Mouse (Mus musculus): ENCODE data around the gene Banp. TPM values are rescaled to one million over a fixed set of nuclear protein-coding genes. Genes with fewer than 3 reads are reported as not detected.

Banp gene
- polyA plus RNA-seq, 1 experiment from 2014 or later: 49.1 TPM

GRCm38 (mm10) chr8:121999211-121999610 lies 49.7 kb downstream of the Banp start:
- Histone ChIP-seq H3K27me3 (no peaks in the 10 kb centered on the region), H3K9ac (no peak overlapping the region), H3K4me3 (replicated peaks) (no peak overlapping the region), H3K9me3 (no peaks in the 10 kb centered on the region), H3K4me2 (no peak overlapping the region), H3K4me1 (peaks cover 7% of the 10 kb centered on the region; the same call in 1 of the 2 replicates), H3K36me3 (replicated peaks) (peaks cover 92% of the 10 kb centered on the region), H3K27ac (no peak overlapping the region)
- ATAC-seq (ENCODE audit: low FRiP score): no peak
- WGBS: 93% methylated on average over 5 of the region's 5 CpGs

GRCm38 (mm10) chr8:122001339-122002115 lies 52.0 kb downstream of the Banp start:
- H3K27me3 ChIP-seq: no peaks in the 10 kb centered on the region
- peaks cover 87% of the 10 kb centered on the region for H3K36me3 ChIP-seq (replicated peaks)
- H3K4me2 ChIP-seq: no peak overlapping the region
- H3K4me3 ChIP-seq (replicated peaks): no peak overlapping the region
- H3K9ac ChIP-seq: no peak overlapping the region
- ATAC-seq (ENCODE audit: low FRiP score): no peak
- H3K9me3 ChIP-seq: no peaks in the 10 kb centered on the region
- peaks cover 8% of the 10 kb centered on the region; the same call in 1 of the 2 replicates for H3K4me1 ChIP-seq
- 95% methylated on average over 15 of the region's 15 CpGs for WGBS
- H3K27ac ChIP-seq: no peak overlapping the region

GRCm38 (mm10) chr8:122003646-122004045 lies 54.1 kb downstream of the Banp start:
- peaks cover 86% of the 10 kb centered on the region for H3K36me3 ChIP-seq (replicated peaks)
- WGBS: 85% methylated on average over 8 of the region's 8 CpGs
- H3K4me2 ChIP-seq: no peak overlapping the region
- no peak overlapping the region for H3K9ac ChIP-seq
- H3K9me3 ChIP-seq: no peaks in the 10 kb centered on the region
- ATAC-seq (ENCODE audit: low FRiP score): no peak
- H3K4me1 ChIP-seq: peaks cover 8% of the 10 kb centered on the region; the same call in 1 of the 2 replicates
- no peak overlapping the region for H3K4me3 ChIP-seq (replicated peaks)
- H3K27me3 ChIP-seq: no peaks in the 10 kb centered on the region
- peak overlapping the region; percentile 59 for H3K27ac ChIP-seq

- Histone ChIP-seq H3K36me3 (replicated peaks) (peaks cover 86% of the 10 kb centered on the region), H3K9me3 (no peaks in the 10 kb centered on the region), H3K4me2 (no peak overlapping the region), H3K4me3 (replicated peaks) (no peak overlapping the region), H3K9ac (no peak overlapping the region), H3K4me1 (peaks cover 8% of the 10 kb centered on the region; the same call in 1 of the 2 replicates), H3K27me3 (no peaks in the 10 kb centered on the region), H3K27ac (peak overlapping the region; percentile 59)
- no peak for ATAC-seq (ENCODE audit: low FRiP score)
- whole genome bisulfite sequencing: 84% methylated on average over 5 of the region's 5 CpGs
Measured at GRCm38 (mm10) chr8:122004131-122004530, 54.6 kb downstream of the Banp start.

- Histone ChIP-seq H3K27ac (no peak overlapping the region), H3K4me3 (replicated peaks) (no peak overlapping the region), H3K27me3 (no peaks in the 10 kb centered on the region), H3K9me3 (no peaks in the 10 kb centered on the region), H3K4me2 (no peak overlapping the region), H3K9ac (no peak overlapping the region), H3K4me1 (peaks cover 8% of the 10 kb centered on the region; the same call in 1 of the 2 replicates), H3K36me3 (replicated peaks) (peaks cover 78% of the 10 kb centered on the region)
- ATAC-seq (ENCODE audit: low FRiP score): no peak
- 85% methylated on average over 25 of the region's 25 CpGs for WGBS
Measured at GRCm38 (mm10) chr8:122005422-122006204, 56.1 kb downstream of the Banp start.

- Histone ChIP-seq H3K4me2 (no peak overlapping the region), H3K27me3 (no peaks in the 10 kb centered on the region), H3K36me3 (replicated peaks) (peaks cover 65% of the 10 kb centered on the region), H3K4me1 (peaks cover 8% of the 10 kb centered on the region; the same call in 1 of the 2 replicates), H3K9ac (no peak overlapping the region), H3K9me3 (no peaks in the 10 kb centered on the region), H3K27ac (0 out of 2 replicates have a peak overlapping the region, but pooled peaks have one; percentile 56), H3K4me3 (replicated peaks) (no peak overlapping the region)
- WGBS: 87% methylated on average over 13 of the region's 13 CpGs
- ATAC-seq (ENCODE audit: low FRiP score): no peak
Measured at GRCm38 (mm10) chr8:122006688-122007484, 57.3 kb downstream of the Banp start.

GRCm38 (mm10) chr8:122008395-122008794 lies 58.8 kb downstream of the Banp start:
- H3K27me3 ChIP-seq: no peaks in the 10 kb centered on the region
- H3K9ac ChIP-seq: no peak overlapping the region
- peaks cover 59% of the 10 kb centered on the region for H3K36me3 ChIP-seq (replicated peaks)
- H3K4me1 ChIP-seq: peaks cover 8% of the 10 kb centered on the region; the same call in 1 of the 2 replicates
- H3K4me3 ChIP-seq (replicated peaks): no peak overlapping the region
- H3K9me3 ChIP-seq: no peaks in the 10 kb centered on the region
- no peak overlapping the region for H3K27ac ChIP-seq
- WGBS: 91% methylated on average over 5 of the region's 5 CpGs
- no peak for ATAC-seq (ENCODE audit: low FRiP score)
- no peak overlapping the region for H3K4me2 ChIP-seq

- Histone ChIP-seq H3K27ac (no peak overlapping the region), H3K4me2 (no peak overlapping the region), H3K36me3 (replicated peaks) (peaks cover 56% of the 10 kb centered on the region), H3K4me1 (peaks cover 3% of the 10 kb centered on the region; the same call in 1 of the 2 replicates), H3K9me3 (no peaks in the 10 kb centered on the region), H3K4me3 (replicated peaks) (no peak overlapping the region), H3K9ac (no peak overlapping the region), H3K27me3 (no peaks in the 10 kb centered on the region)
- WGBS: 91% methylated on average over 5 of the region's 5 CpGs
- no peak for ATAC-seq (ENCODE audit: low FRiP score)
Measured at GRCm38 (mm10) chr8:122010638-122011037, 61.1 kb downstream of the Banp start.

- Histone ChIP-seq H3K9ac (no peak overlapping the region), H3K27me3 (no peaks in the 10 kb centered on the region), H3K27ac (no peak overlapping the region), H3K4me2 (no peak overlapping the region), H3K36me3 (replicated peaks) (peaks cover 59% of the 10 kb centered on the region), H3K9me3 (no peaks in the 10 kb centered on the region), H3K4me1 (peaks cover 3% of the 10 kb centered on the region; the same call in 1 of the 2 replicates), H3K4me3 (replicated peaks) (no peak overlapping the region)
- WGBS: 76% methylated on average over 7 of the region's 7 CpGs
- no peak for ATAC-seq (ENCODE audit: low FRiP score)
Measured at GRCm38 (mm10) chr8:122011066-122011588, 61.6 kb downstream of the Banp start.

- H3K27ac ChIP-seq: no peak overlapping the region
- peaks cover 39% of the 10 kb centered on the region for H3K36me3 ChIP-seq (replicated peaks)
- no peaks in the 10 kb centered on the region for H3K27me3 ChIP-seq
- 57% methylated on average over 3 of the region's 3 CpGs for WGBS
- no peak overlapping the region for H3K4me2 ChIP-seq
- H3K9ac ChIP-seq: no peak overlapping the region
- H3K4me1 ChIP-seq: peaks cover 3% of the 10 kb centered on the region; the same call in 1 of the 2 replicates
- H3K4me3 ChIP-seq (replicated peaks): no peak overlapping the region
- ATAC-seq (ENCODE audit: low FRiP score): no peak
- no peaks in the 10 kb centered on the region for H3K9me3 ChIP-seq
Measured at GRCm38 (mm10) chr8:122014606-122015005, 65.1 kb downstream of the Banp start.

GRCm38 (mm10) chr8:122018046-122018831 lies 68.7 kb downstream of the Banp start:
- H3K4me1 ChIP-seq: peaks cover 3% of the 10 kb centered on the region; the same call in 1 of the 2 replicates
- 91% methylated on average over 22 of the region's 22 CpGs for WGBS
- H3K27me3 ChIP-seq: no peaks in the 10 kb centered on the region
- H3K9ac ChIP-seq: no peak overlapping the region
- peaks cover 49% of the 10 kb centered on the region; the same call in 1 of the 2 replicates for H3K36me3 ChIP-seq (replicated peaks)
- H3K4me2 ChIP-seq: no peak overlapping the region
- ATAC-seq (ENCODE audit: low FRiP score): no peak
- no peak overlapping the region for H3K4me3 ChIP-seq (replicated peaks)
- no peak overlapping the region for H3K27ac ChIP-seq
- no peaks in the 10 kb centered on the region for H3K9me3 ChIP-seq

All from forebrain, embryonic 12.5 days (tissue).